Mouse (Mus musculus) stomach, embryonic 14.5 days (tissue): ENCODE results near the gene Gm9945. TPM values are rescaled to one million over a fixed set of nuclear protein-coding genes. Genes with fewer than 3 reads are reported as not detected.

Experiments
- ATAC-seq: fragments of 200-750 bp; cut with Nextera tagmentation; 2 replicates; pipeline ENCODE4 v1.8.0; 2017; ENCODE audit warnings: low read depth, moderate TSS enrichment; ENCODE audit not compliant: insufficient number of reproducible peaks, insufficient read depth, low FRiP score
- H3K27ac ChIP-seq: fragments of 300-500 bp; sonication (generic); 2 replicates; pipeline ENCODE4 v1.5.1; 2014; ENCODE audit warnings: mild to moderate bottlenecking, low read length, moderate library complexity, mixed read lengths
- H3K27me3 ChIP-seq: fragments of 300-500 bp; sonication (generic); 2 replicates; pipeline ENCODE4 v1.6.1; 2014; ENCODE audit warnings: low read length, control low read depth, mixed read lengths; ENCODE audit not compliant: control insufficient read depth, insufficient read depth
- H3K36me3 ChIP-seq: fragments of 300-500 bp; sonication (generic); 2 replicates; pipeline ENCODE4 v1.6.1; 2014; ENCODE audit warnings: mild to moderate bottlenecking, control low read depth, low read length, moderate library complexity, mixed read lengths; ENCODE audit not compliant: control insufficient read depth, insufficient read depth
- H3K4me1 ChIP-seq: fragments of 300-500 bp; sonication (generic); 2 replicates; pipeline ENCODE4 v1.6.1; 2014; ENCODE audit warnings: low read length, control low read depth, mixed read lengths; ENCODE audit not compliant: control insufficient read depth, insufficient read depth
- H3K4me2 ChIP-seq: fragments of 300-500 bp; sonication (generic); replicated peaks from 2 replicates; pipeline ENCODE4 v1.6.1; 2014; ENCODE audit warnings: low read depth, low read length, control low read depth
- H3K4me3 ChIP-seq: fragments of 300-500 bp; sonication (generic); 2 replicates; pipeline ENCODE4 v1.5.1; 2014; ENCODE audit warnings: low read depth, low read length, control low read depth
- H3K9ac ChIP-seq: fragments of 300-500 bp; sonication (generic); replicated peaks from 2 replicates; pipeline ENCODE4 v1.6.1; 2014; ENCODE audit warnings: low read depth, mild to moderate bottlenecking, control low read depth, low read length, moderate library complexity, mixed read lengths
- H3K9me3 ChIP-seq: fragments of 300-500 bp; sonication (generic); 2 replicates; pipeline ENCODE4 v1.6.1; 2016; ENCODE audit warnings: low read depth, low read length, control low read depth; ENCODE audit not compliant: control insufficient read depth
- WGBS: fragments of 180-500 bp; shearing (Covaris S2); extraction: QIAGEN DNeasy Blood & Tissue Kit; methylation state at CpG from one replicate; pipeline ENCODE4 v1.1.7; 2014; 5-methylcytosine and 5-hydroxymethylcytosine counted together
- polyA plus RNA-seq: library from polyadenylated mRNA; unstranded; fragments of >200 nt; fragmentation: Nextera tagmentation; extraction: Ambion mirVana; gene quantifications from 2 replicates; pipeline ENCODE4 v1.2.1, GENCODE M21; 2014

Gene Gm9945
- polyA plus RNA-seq, 1 experiment from 2014 or later, result not detected

GRCm38 (mm10) chr11:53443861-53444260, 36.1 kb upstream of the Gm9945 start:
- Histone ChIP-seq H3K36me3 (no peaks in the 10 kb centered on the region), H3K27me3 (no peaks in the 10 kb centered on the region), H3K4me3 (no peak overlapping the region), H3K4me1 (no peaks in the 10 kb centered on the region), H3K27ac (no peak overlapping the region), H3K9me3 (no peaks in the 10 kb centered on the region), H3K4me2 (no peak overlapping the region), H3K9ac (no peak overlapping the region)
- ATAC-seq, result no peak
- WGBS, result 24% methylated on average over 6 of the region's 6 CpGs

- Histone ChIP-seq H3K4me1 (no peaks in the 10 kb centered on the region), H3K9ac (no peak overlapping the region), H3K27ac (no peak overlapping the region), H3K27me3 (no peaks in the 10 kb centered on the region), H3K4me3 (no peak overlapping the region), H3K9me3 (no peaks in the 10 kb centered on the region), H3K36me3 (no peaks in the 10 kb centered on the region), H3K4me2 (no peak overlapping the region)
- 58% methylated on average over 13 of the region's 13 CpGs for WGBS
- ATAC-seq, result no peak
Observed at GRCm38 (mm10) chr11:53445562-53445961, 34.4 kb upstream of the Gm9945 start.

GRCm38 (mm10) chr11:53446183-53446582, 33.8 kb upstream of the Gm9945 start:
- 68% methylated on average over 13 of the region's 13 CpGs for WGBS
- Histone ChIP-seq H3K36me3 (no peaks in the 10 kb centered on the region), H3K4me3 (no peak overlapping the region), H3K27me3 (no peaks in the 10 kb centered on the region), H3K9me3 (no peaks in the 10 kb centered on the region), H3K27ac (no peak overlapping the region), H3K4me1 (no peaks in the 10 kb centered on the region), H3K9ac (no peak overlapping the region), H3K4me2 (no peak overlapping the region)
- ATAC-seq, result no peak

- no peak overlapping the region for H3K9ac ChIP-seq
- H3K4me3 ChIP-seq, result no peak overlapping the region
- H3K27me3 ChIP-seq, result no peaks in the 10 kb centered on the region
- no peaks in the 10 kb centered on the region for H3K9me3 ChIP-seq
- no peak overlapping the region for H3K4me2 ChIP-seq
- H3K27ac ChIP-seq, result no peak overlapping the region
- 86% methylated on average over 8 of the region's 8 CpGs for WGBS
- no peaks in the 10 kb centered on the region for H3K4me1 ChIP-seq
- ATAC-seq, result no peak
- H3K36me3 ChIP-seq, result no peaks in the 10 kb centered on the region
Observed at GRCm38 (mm10) chr11:53447996-53448395, 32.0 kb upstream of the Gm9945 start.

- Histone ChIP-seq H3K9me3 (no peaks in the 10 kb centered on the region), H3K27ac (no peak overlapping the region), H3K9ac (no peak overlapping the region), H3K4me2 (no peak overlapping the region), H3K27me3 (no peaks in the 10 kb centered on the region), H3K4me3 (no peak overlapping the region), H3K4me1 (no peaks in the 10 kb centered on the region), H3K36me3 (no peaks in the 10 kb centered on the region)
- WGBS, result 77% methylated on average over 1 of the region's 1 CpGs
- ATAC-seq, result no peak
Observed at GRCm38 (mm10) chr11:53448529-53448928, 31.4 kb upstream of the Gm9945 start.

- no peak for ATAC-seq
- H3K27ac ChIP-seq, result no peak overlapping the region
- H3K4me3 ChIP-seq, result no peak overlapping the region
- H3K36me3 ChIP-seq, result no peaks in the 10 kb centered on the region
- H3K9me3 ChIP-seq, result no peaks in the 10 kb centered on the region
- WGBS, result 41% methylated on average over 15 of the region's 15 CpGs
- no peaks in the 10 kb centered on the region for H3K27me3 ChIP-seq
- no peak overlapping the region for H3K9ac ChIP-seq
- H3K4me1 ChIP-seq, result no peaks in the 10 kb centered on the region
- no peak overlapping the region for H3K4me2 ChIP-seq
Observed at GRCm38 (mm10) chr11:53450070-53450705, 29.8 kb upstream of the Gm9945 start.

- H3K9me3 ChIP-seq, result no peaks in the 10 kb centered on the region
- no peaks in the 10 kb centered on the region for H3K36me3 ChIP-seq
- no peak for ATAC-seq
- no peak overlapping the region for H3K4me2 ChIP-seq
- no peak overlapping the region for H3K9ac ChIP-seq
- no peak overlapping the region for H3K4me3 ChIP-seq
- no peaks in the 10 kb centered on the region for H3K4me1 ChIP-seq
- H3K27me3 ChIP-seq, result no peaks in the 10 kb centered on the region
- 44% methylated on average over 2 of the region's 2 CpGs for WGBS
- no peak overlapping the region for H3K27ac ChIP-seq
Observed at GRCm38 (mm10) chr11:53451361-53451760, 28.6 kb upstream of the Gm9945 start.

- H3K9me3 ChIP-seq, result no peaks in the 10 kb centered on the region
- no peaks in the 10 kb centered on the region for H3K27me3 ChIP-seq
- H3K36me3 ChIP-seq, result no peaks in the 10 kb centered on the region
- no peak overlapping the region for H3K27ac ChIP-seq
- 95% methylated on average over 9 of the region's 9 CpGs for WGBS
- no peak for ATAC-seq
- no peak overlapping the region for H3K9ac ChIP-seq
- H3K4me3 ChIP-seq, result no peak overlapping the region
- no peak overlapping the region for H3K4me2 ChIP-seq
- no peaks in the 10 kb centered on the region for H3K4me1 ChIP-seq
Observed at GRCm38 (mm10) chr11:53452396-53452795, 27.6 kb upstream of the Gm9945 start.

GRCm38 (mm10) chr11:53453031-53453430, 26.9 kb upstream of the Gm9945 start:
- no peak for ATAC-seq
- no peak overlapping the region for H3K4me3 ChIP-seq
- no peak overlapping the region for H3K9ac ChIP-seq
- no peak overlapping the region for H3K4me2 ChIP-seq
- no peaks in the 10 kb centered on the region for H3K36me3 ChIP-seq
- WGBS, result 82% methylated on average over 5 of the region's 5 CpGs
- no peak overlapping the region for H3K27ac ChIP-seq
- H3K9me3 ChIP-seq, result no peaks in the 10 kb centered on the region
- H3K27me3 ChIP-seq, result no peaks in the 10 kb centered on the region
- H3K4me1 ChIP-seq, result no peaks in the 10 kb centered on the region
